Mouse (Mus musculus) E14TG2a.4 (cell line): ENCODE measurements around the gene Acot6.
A peak's percentile ranks its signal among the peaks of the same experiment; 100 is the strongest.
"Not testable (repeated sequence)": the region's sequence is repeated elsewhere in the genome, so short reads cannot be mapped to it uniquely, and the experiment has no call there.

Source experiments
- H3K27me3 ChIP-seq: 2 replicates; pipeline ENCODE4 v1.6.1; 2014; ENCODE audit warnings: low read length, control low read depth; ENCODE audit not compliant: insufficient read depth
- H3K36me3 ChIP-seq: 2 replicates; pipeline ENCODE4 v1.6.1; 2014; ENCODE audit warnings: low read length, control low read depth; ENCODE audit not compliant: insufficient read depth
- H3K4me1 ChIP-seq: replicated peaks from 2 replicates; pipeline ENCODE4 v1.6.1; 2014; ENCODE audit warnings: low read depth, low read length, control low read depth
- H3K4me3 ChIP-seq: replicated peaks from 2 replicates; pipeline ENCODE4 v1.5.1; 2014; ENCODE audit warnings: mild to moderate bottlenecking, low read length
- H3K9me3 ChIP-seq: 2 replicates; pipeline ENCODE4 v1.6.1; 2014; ENCODE audit warnings: low read length, control low read depth
- CTCF ChIP-seq: conservative IDR thresholded peaks from 2 replicates; pipeline ENCODE4 v1.5.1; 2014; ENCODE audit warnings: low read length
- NANOG ChIP-seq: IDR thresholded peaks from 2 replicates; pipeline ENCODE4 v1.6.1; 2014; ENCODE audit warnings: borderline replicate concordance, low read length, mixed read lengths
- POU5F1 ChIP-seq: IDR thresholded peaks from 2 replicates; pipeline ENCODE4 v1.6.1; 2014; ENCODE audit warnings: low read length, borderline replicate concordance

The Acot6 gene

GRCm38 (mm10) chr12:84084581-84084980 lies 15.9 kb upstream of the Acot6 start:
- no peak for TF ChIP-seq CTCF
- no peak for TF ChIP-seq POU5F1
- TF ChIP-seq NANOG: no peak
- no peaks in the 10 kb centered on the region for H3K36me3 ChIP-seq
- peaks cover 24% of the 10 kb centered on the region for H3K9me3 ChIP-seq

GRCm38 (mm10) chr12:84094666-84095065 lies 5.8 kb upstream of the Acot6 start:
- H3K4me1 ChIP-seq, H3K4me3 ChIP-seq, H3K36me3 ChIP-seq: not testable (repeated sequence)
- Histone ChIP-seq H3K27me3 (peaks cover 13% of the 10 kb centered on the region), H3K9me3 (peaks cover 64% of the 10 kb centered on the region)

More at GRCm38 (mm10) chr12:84084581-84084980, 15.9 kb upstream of the Acot6 start:
- H3K4me3 ChIP-seq: no peak overlapping the region
- H3K4me1 ChIP-seq: no peaks in the 10 kb centered on the region; the same call in 1 of the 2 replicates
- no peaks in the 10 kb centered on the region for H3K27me3 ChIP-seq

GRCm38 (mm10) chr12:84099605-84100004 lies 849 bp upstream of the Acot6 start:
- H3K36me3 ChIP-seq: no peaks in the 10 kb centered on the region
- peaks cover 33% of the 10 kb centered on the region for H3K27me3 ChIP-seq
- TF ChIP-seq NANOG: no peak

GRCm38 (mm10) chr12:84100071-84100470 lies 383 bp upstream of the Acot6 start:
- H3K9me3 ChIP-seq: peaks cover 12% of the 10 kb centered on the region
- no peaks in the 10 kb centered on the region for H3K4me1 ChIP-seq
- H3K4me3 ChIP-seq: no peak overlapping the region
- TF ChIP-seq CTCF (no peak), NANOG (no peak), POU5F1 (no peak)
- peaks cover 33% of the 10 kb centered on the region for H3K27me3 ChIP-seq
- no peaks in the 10 kb centered on the region for H3K36me3 ChIP-seq

More at GRCm38 (mm10) chr12:84099605-84100004, 849 bp upstream of the Acot6 start:
- H3K9me3 ChIP-seq: peaks cover 16% of the 10 kb centered on the region
- no peak overlapping the region for H3K4me3 ChIP-seq
- H3K4me1 ChIP-seq: no peaks in the 10 kb centered on the region

- Histone ChIP-seq H3K36me3 (no peaks in the 10 kb centered on the region), H3K9me3 (no peaks in the 10 kb centered on the region), H3K4me1 (no peaks in the 10 kb centered on the region), H3K27me3 (peaks cover 33% of the 10 kb centered on the region), H3K4me3 (peak overlapping the region; percentile 78)
- TF ChIP-seq NANOG (no peak), CTCF (no peak), POU5F1 (no peak)
These were observed 1.0 kb downstream of the Acot6 start for GRCm38 (mm10) chr12:84101493-84101845.

GRCm38 (mm10) chr12:84107012-84107411 lies 6.6 kb downstream of the Acot6 start:
- Histone ChIP-seq H3K4me3 (no peak overlapping the region), H3K27me3 (peaks cover 3% of the 10 kb centered on the region), H3K4me1 (peaks cover 6% of the 10 kb centered on the region), H3K36me3 (no peaks in the 10 kb centered on the region), H3K9me3 (no peaks in the 10 kb centered on the region)
- no peak for TF ChIP-seq NANOG
- TF ChIP-seq POU5F1: no peak
- TF ChIP-seq CTCF: no peak

- Histone ChIP-seq H3K9me3 (no peaks in the 10 kb centered on the region), H3K4me1 (peaks cover 6% of the 10 kb centered on the region), H3K4me3 (no peak overlapping the region), H3K36me3 (no peaks in the 10 kb centered on the region), H3K27me3 (no peaks in the 10 kb centered on the region)
- TF ChIP-seq NANOG: no peak
- TF ChIP-seq POU5F1: no peak
- TF ChIP-seq CTCF: no peak
These were observed 7.2 kb downstream of the Acot6 start for GRCm38 (mm10) chr12:84107692-84108091.

GRCm38 (mm10) chr12:84109924-84110323 lies 9.5 kb downstream of the Acot6 start:
- no peaks in the 10 kb centered on the region for H3K9me3 ChIP-seq
- no peaks in the 10 kb centered on the region for H3K36me3 ChIP-seq
- H3K4me1 ChIP-seq: peaks cover 13% of the 10 kb centered on the region
- TF ChIP-seq CTCF (peak; percentile 20; the same call in 1 of the 2 replicates), NANOG (no peak)
- H3K4me3 ChIP-seq: no peak overlapping the region
- no peaks in the 10 kb centered on the region for H3K27me3 ChIP-seq

- H3K4me3 ChIP-seq: no peak overlapping the region
- no peaks in the 10 kb centered on the region for H3K27me3 ChIP-seq
- TF ChIP-seq NANOG (no peak), CTCF (no peak), POU5F1 (no peak)
- peaks cover 18% of the 10 kb centered on the region for H3K4me1 ChIP-seq
- no peaks in the 10 kb centered on the region for H3K9me3 ChIP-seq
- H3K36me3 ChIP-seq: no peaks in the 10 kb centered on the region
These were observed 10.4 kb downstream of the Acot6 start for GRCm38 (mm10) chr12:84110814-84111213.

- TF ChIP-seq CTCF (no peak), NANOG (no peak), POU5F1 (no peak)
- Histone ChIP-seq H3K36me3 (no peaks in the 10 kb centered on the region), H3K27me3 (no peaks in the 10 kb centered on the region), H3K4me1 (peaks cover 12% of the 10 kb centered on the region), H3K9me3 (no peaks in the 10 kb centered on the region), H3K4me3 (no peak overlapping the region)
These were observed 13.2 kb downstream of the Acot6 start for GRCm38 (mm10) chr12:84113676-84114075.
